ENCODE assay signal across 8 mouse cellular contexts in the genomic region with DNA sequence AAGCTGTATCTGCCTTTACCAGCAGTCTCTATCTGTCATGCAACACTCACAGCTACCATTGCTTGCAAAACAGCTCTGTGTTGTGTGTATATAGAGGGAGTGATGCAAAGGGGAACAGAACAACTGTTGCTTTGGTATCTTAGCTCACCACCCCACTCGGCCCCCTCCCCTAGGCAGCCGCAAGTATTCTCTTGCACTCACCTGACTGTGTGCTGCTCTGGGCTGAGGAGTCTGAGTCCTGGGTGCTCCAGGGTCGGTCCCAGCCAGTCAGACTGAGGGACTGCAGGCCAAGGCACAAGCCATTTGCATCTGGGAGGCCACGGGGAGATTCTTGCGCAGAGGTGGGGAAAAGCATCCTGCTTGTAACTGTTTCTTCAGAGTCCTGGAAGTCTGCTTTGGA. TPM values are rescaled to one million over a fixed set of nuclear protein-coding genes. Genes with fewer than 3 reads are reported as not detected.
A peak's percentile ranks its signal among the peaks of the same experiment; 100 is the strongest.
DNase-seq lines count a peak whose midpoint lies in the region; ATAC-seq and TF ChIP-seq lines count a peak whose summit lies in the region.
"Had no signal": no experiment of that assay in that cellular context is flagged by ENCODE, and none has a peak within 500 bp of the region (broad histone marks: within the 10 kb centered on the region; RNA-seq: fewer than 3 reads in every experiment).

No protein-coding gene starts in this region.

- no peaks in the 10 kb centered on the region for H3K36me3 ChIP-seq in neural tube, embryonic 11.5 days (ENCODE audit: control insufficient read depth, insufficient read depth, low read length)
- no peaks in the 10 kb centered on the region for H3K36me3 ChIP-seq in forebrain, embryonic 16.5 days (ENCODE audit: control insufficient read depth, insufficient read depth)
- H3K36me3 ChIP-seq in limb, embryonic 15.5 days, result no peaks in the 10 kb centered on the region
- H3K36me3 ChIP-seq in heart, adult 2 months (ENCODE audit: control insufficient read depth, insufficient read depth, low read length), result no peaks in the 10 kb centered on the region
- H3K36me3 ChIP-seq: liver, embryonic 13.5 days had no signal

- H3K4me2 ChIP-seq in neural tube, embryonic 11.5 days (ENCODE audit: low read depth), result peak overlapping the region; percentile 25
- H3K4me2 ChIP-seq in forebrain, embryonic 16.5 days (ENCODE audit: low read length), result peak overlapping the region; percentile 53
- H3K4me2 ChIP-seq in limb, embryonic 15.5 days, result peak overlapping the region; percentile 30; the same call in 1 of the 2 replicates
- H3K4me2 ChIP-seq: liver, embryonic 13.5 days had no signal

- no peak overlapping the region for H3K27ac ChIP-seq in neural tube, embryonic 11.5 days (ENCODE audit: low read depth, low read length)
- H3K27ac ChIP-seq in forebrain, embryonic 16.5 days (ENCODE audit: low read length), result no peak overlapping the region
- H3K27ac ChIP-seq in limb, embryonic 15.5 days, result no peak overlapping the region
- H3K27ac ChIP-seq in heart, adult 2 months, result no peak overlapping the region
- H3K27ac ChIP-seq: liver, embryonic 13.5 days had no signal

- no peak for ATAC-seq in neural tube, embryonic 11.5 days (ENCODE audit: insufficient read depth, low FRiP score, low TSS enrichment)
- peak; percentile 42 for ATAC-seq in forebrain, embryonic 16.5 days
- ATAC-seq in limb, embryonic 15.5 days (ENCODE audit: insufficient number of reproducible peaks, low FRiP score, low TSS enrichment, low read depth), result no peak

- DNase-seq in neural tube, embryonic 11.5 days (ENCODE audit: low spot score), result no peak
- DNase-seq in neural tube, embryonic 10.5 days (ENCODE audit: extremely low spot score, low spot score), result no peak
- peak; percentile 10 for DNase-seq in skeletal muscle tissue, adult 2 months (ENCODE audit: low read depth, low spot score)
- no peak for DNase-seq in thymus, postnatal 36 days
- DNase-seq in heart, adult 2 months, result no peak
- DNase-seq: liver, embryonic 13.5 days had no signal

- intact Hi-C loops in heart, adult 2 months (cut with DNase I), result no loop called here

- no peak for TF ChIP-seq EP300 in heart, adult 2 months (IDR thresholded peaks at IDR 0.05; ENCODE audit: insufficient read depth, low read depth, low read length)

- H3K4me3 ChIP-seq in neural tube, embryonic 11.5 days (ENCODE audit: low read depth, low read length), result no peak overlapping the region
- peak overlapping the region; percentile 21 for H3K4me3 ChIP-seq in forebrain, embryonic 16.5 days (replicated peaks; ENCODE audit: low read length)
- no peak overlapping the region for H3K4me3 ChIP-seq in limb, embryonic 15.5 days
- no peak overlapping the region for H3K4me3 ChIP-seq in heart, adult 2 months
- H3K4me3 ChIP-seq: liver, embryonic 13.5 days had no signal

- H3K27me3 ChIP-seq in neural tube, embryonic 11.5 days (ENCODE audit: control insufficient read depth, insufficient read depth, low read length), result no peaks in the 10 kb centered on the region
- no peaks in the 10 kb centered on the region for H3K27me3 ChIP-seq in forebrain, embryonic 16.5 days (replicated peaks; ENCODE audit: control insufficient read depth, insufficient read depth, low read length)
- H3K27me3 ChIP-seq in limb, embryonic 15.5 days, result peaks cover 6% of the 10 kb centered on the region; the same call in 1 of the 2 replicates
- no peaks in the 10 kb centered on the region for H3K27me3 ChIP-seq in heart, adult 2 months (ENCODE audit: control insufficient read depth, insufficient read depth, low read length)

- no peak for TF ChIP-seq POLR2A in heart, adult 2 months (IDR thresholded peaks at IDR 0.05; ENCODE audit: insufficient read depth, low read depth, low read length)

- H3K4me1 ChIP-seq in neural tube, embryonic 11.5 days (ENCODE audit: control insufficient read depth, insufficient read depth, low read length), result no peaks in the 10 kb centered on the region
- peaks cover 10% of the 10 kb centered on the region for H3K4me1 ChIP-seq in forebrain, embryonic 16.5 days (replicated peaks; ENCODE audit: control insufficient read depth, insufficient read depth, low read length)
- H3K4me1 ChIP-seq in limb, embryonic 15.5 days, result peaks cover 7% of the 10 kb centered on the region
- peaks cover 3% of the 10 kb centered on the region for H3K4me1 ChIP-seq in heart, adult 2 months (ENCODE audit: control insufficient read depth, insufficient read depth, low read length)

- TF ChIP-seq CTCF in heart, adult 2 months (IDR thresholded peaks at IDR 0.05), result no peak

- H3K9me3 ChIP-seq in neural tube, embryonic 11.5 days (ENCODE audit: control insufficient read depth, low read length), result no peaks in the 10 kb centered on the region
- H3K9me3 ChIP-seq in forebrain, embryonic 16.5 days (ENCODE audit: control insufficient read depth, low read length), result no peaks in the 10 kb centered on the region
- no peaks in the 10 kb centered on the region for H3K9me3 ChIP-seq in limb, embryonic 15.5 days
- H3K9me3 ChIP-seq: liver, embryonic 13.5 days had no signal

- H3K79me2 ChIP-seq in heart, adult 2 months (replicated peaks; ENCODE audit: control insufficient read depth, insufficient read depth, low read length), result no peaks in the 10 kb centered on the region

- 20% methylated on average over 5 of the region's 5 CpGs for WGBS in neural tube, embryonic 11.5 days
- 14% methylated on average over 5 of the region's 5 CpGs for WGBS in forebrain, embryonic 16.5 days
- WGBS in limb, embryonic 15.5 days, result 23% methylated on average over 5 of the region's 5 CpGs
- WGBS in heart, adult 2 months, result 41% methylated on average over 5 of the region's 5 CpGs

- H3K9ac ChIP-seq in neural tube, embryonic 11.5 days (ENCODE audit: low read length), result no peak overlapping the region
- peak overlapping the region; percentile 23 for H3K9ac ChIP-seq in forebrain, embryonic 16.5 days (replicated peaks; ENCODE audit: low read depth, low read length)
- H3K9ac ChIP-seq in limb, embryonic 15.5 days, result no peak overlapping the region
- H3K9ac ChIP-seq in heart, adult 2 months (ENCODE audit: low read depth, low read length), result no peak overlapping the region
- H3K9ac ChIP-seq: liver, embryonic 13.5 days had no signal

RNA-seq across cellular contexts. Expression of a gene that starts 26.8 kb away (rescaled TPM):
- polyA plus RNA-seq in neural tube, embryonic 11.5 days (2014; fragmentation: Nextera tagmentation; extraction: Ambion mirVana), result 1,090 and 1,108 TPM in 2 replicates
- polyA plus RNA-seq in forebrain, embryonic 16.5 days (2015; fragmentation: Nextera tagmentation; extraction: Ambion mirVana), result 718 and 738 TPM in 2 replicates
- polyA plus RNA-seq in limb, embryonic 15.5 days (2015; fragmentation: Nextera tagmentation; extraction: Ambion mirVana), result 1,077 and 1,280 TPM in 2 replicates
- 1,000 to 10,000 TPM in 1 of 2 experiments, 100 to 1,000 TPM in 1; 847 to 1,012 TPM for total RNA-seq in heart, adult 2 months (2021)
- 867 and 883 TPM in 2 replicates for polyA plus RNA-seq in heart, adult 2 months (2012; rRNA removed)
